ENCODE assay signal across 23 mouse cellular contexts in genomic region chr4:69594022-69594421, GRCm38 (mm10).
DNase-seq lines count a peak whose midpoint lies in the region; ATAC-seq lines count a peak whose summit lies in the region.
"Had no signal": no experiment of that assay in that cellular context is flagged by ENCODE, and none has a peak within 500 bp of the region (broad histone marks: within the 10 kb centered on the region; RNA-seq: fewer than 3 reads in every experiment).

No protein-coding gene starts in this region.

- peak; percentile 59; the same call in 1 of the 2 replicates for ATAC-seq in forebrain, embryonic 14.5 days
- 0 out of 2 replicates have a peak, but pooled peaks have one; percentile 36 for ATAC-seq in neural tube, embryonic 11.5 days (ENCODE audit: insufficient read depth, low FRiP score, low TSS enrichment)
- ATAC-seq in neural tube, embryonic 15.5 days (ENCODE audit: low FRiP score) = no peak; the same call in 1 of the 2 replicates
- ATAC-seq in midbrain, embryonic 13.5 days = peak; percentile 79
- ATAC-seq: Patski had no signal

- no peak overlapping the region for H3K4me2 ChIP-seq in forebrain, embryonic 14.5 days (ENCODE audit: low read length)
- H3K4me2 ChIP-seq in neural tube, embryonic 11.5 days (ENCODE audit: low read depth) = no peak overlapping the region
- no peak overlapping the region for H3K4me2 ChIP-seq in neural tube, embryonic 15.5 days
- H3K4me2 ChIP-seq in midbrain, embryonic 13.5 days (replicated peaks) = no peak overlapping the region
- H3K4me2 ChIP-seq: kidney, embryonic 15.5 days; liver, embryonic 15.5 days; lung, embryonic 15.5 days; stomach, embryonic 15.5 days had no signal

- no peaks in the 10 kb centered on the region for H3K9me3 ChIP-seq in forebrain, embryonic 14.5 days (replicated peaks; ENCODE audit: control insufficient read depth, low read length)
- H3K9me3 ChIP-seq in forebrain, embryonic 10.5 days = no peaks in the 10 kb centered on the region
- H3K9me3 ChIP-seq in neural tube, embryonic 11.5 days (ENCODE audit: control insufficient read depth, low read length) = no peaks in the 10 kb centered on the region
- no peaks in the 10 kb centered on the region for H3K9me3 ChIP-seq in neural tube, embryonic 15.5 days (replicated peaks)
- H3K9me3 ChIP-seq in midbrain, embryonic 13.5 days = no peaks in the 10 kb centered on the region
- H3K9me3 ChIP-seq: kidney, embryonic 15.5 days; liver, embryonic 15.5 days; lung, embryonic 15.5 days; stomach, embryonic 15.5 days had no signal

- H3K9ac ChIP-seq in forebrain, embryonic 14.5 days (ENCODE audit: low read length) = no peak overlapping the region
- no peak overlapping the region for H3K9ac ChIP-seq in neural tube, embryonic 11.5 days (ENCODE audit: low read length)
- H3K9ac ChIP-seq in neural tube, embryonic 15.5 days (replicated peaks) = no peak overlapping the region
- H3K9ac ChIP-seq in midbrain, embryonic 13.5 days (replicated peaks) = no peak overlapping the region
- H3K9ac ChIP-seq: kidney, embryonic 15.5 days; liver, embryonic 15.5 days; lung, embryonic 15.5 days; stomach, embryonic 15.5 days had no signal

- no peaks in the 10 kb centered on the region; the same call in 1 of the 2 replicates for H3K4me1 ChIP-seq in forebrain, embryonic 14.5 days (ENCODE audit: control insufficient read depth, insufficient read depth, low read length)
- H3K4me1 ChIP-seq in forebrain, embryonic 10.5 days = peaks cover 24% of the 10 kb centered on the region
- H3K4me1 ChIP-seq in neural tube, embryonic 11.5 days (ENCODE audit: control insufficient read depth, insufficient read depth, low read length) = no peaks in the 10 kb centered on the region
- no peaks in the 10 kb centered on the region for H3K4me1 ChIP-seq in neural tube, embryonic 15.5 days
- H3K4me1 ChIP-seq in midbrain, embryonic 13.5 days (replicated peaks) = peaks cover 13% of the 10 kb centered on the region; the same call in 1 of the 2 replicates
- H3K4me1 ChIP-seq: kidney, embryonic 15.5 days; liver, embryonic 15.5 days; lung, embryonic 15.5 days; stomach, embryonic 15.5 days had no signal

- no peak overlapping the region for H3K4me3 ChIP-seq in forebrain, embryonic 14.5 days (ENCODE audit: low read depth, low read length)
- H3K4me3 ChIP-seq in forebrain, embryonic 10.5 days = no peak overlapping the region
- H3K4me3 ChIP-seq in neural tube, embryonic 11.5 days (ENCODE audit: low read depth, low read length) = no peak overlapping the region
- H3K4me3 ChIP-seq in neural tube, embryonic 15.5 days (replicated peaks) = no peak overlapping the region
- H3K4me3 ChIP-seq in midbrain, embryonic 13.5 days (replicated peaks) = no peak overlapping the region
- H3K4me3 ChIP-seq: kidney, embryonic 15.5 days; liver, embryonic 15.5 days; lung, embryonic 15.5 days; stomach, embryonic 15.5 days had no signal

- no peak overlapping the region for H3K27ac ChIP-seq in forebrain, embryonic 14.5 days (ENCODE audit: low read depth, low read length)
- no peak overlapping the region for H3K27ac ChIP-seq in forebrain, embryonic 10.5 days
- no peak overlapping the region for H3K27ac ChIP-seq in neural tube, embryonic 11.5 days (ENCODE audit: low read depth, low read length)
- H3K27ac ChIP-seq in neural tube, embryonic 15.5 days (replicated peaks) = no peak overlapping the region
- no peak overlapping the region for H3K27ac ChIP-seq in midbrain, embryonic 13.5 days
- H3K27ac ChIP-seq: kidney, embryonic 15.5 days; liver, embryonic 15.5 days; lung, embryonic 15.5 days; macrophage; stomach, embryonic 15.5 days had no signal

- intact Hi-C loops in left cerebral cortex, postnatal 14 days (cut with DNase I) = no loop called here

- H3K36me3 ChIP-seq in forebrain, embryonic 14.5 days (ENCODE audit: control insufficient read depth, insufficient read depth, low read length) = no peaks in the 10 kb centered on the region
- H3K36me3 ChIP-seq in forebrain, embryonic 10.5 days (replicated peaks) = no peaks in the 10 kb centered on the region
- H3K36me3 ChIP-seq in neural tube, embryonic 11.5 days (ENCODE audit: control insufficient read depth, insufficient read depth, low read length) = no peaks in the 10 kb centered on the region
- H3K36me3 ChIP-seq in neural tube, embryonic 15.5 days = no peaks in the 10 kb centered on the region
- H3K36me3 ChIP-seq in midbrain, embryonic 13.5 days = no peaks in the 10 kb centered on the region
- H3K36me3 ChIP-seq: kidney, embryonic 15.5 days; liver, embryonic 15.5 days; lung, embryonic 15.5 days; stomach, embryonic 15.5 days had no signal

- no peaks in the 10 kb centered on the region for H3K27me3 ChIP-seq in forebrain, embryonic 14.5 days (replicated peaks; ENCODE audit: control insufficient read depth, insufficient read depth, low read length)
- no peaks in the 10 kb centered on the region for H3K27me3 ChIP-seq in forebrain, embryonic 10.5 days (ENCODE audit: poor library complexity, severe bottlenecking)
- H3K27me3 ChIP-seq in neural tube, embryonic 11.5 days (ENCODE audit: control insufficient read depth, insufficient read depth, low read length) = no peaks in the 10 kb centered on the region
- no peaks in the 10 kb centered on the region for H3K27me3 ChIP-seq in neural tube, embryonic 15.5 days (replicated peaks)
- no peaks in the 10 kb centered on the region for H3K27me3 ChIP-seq in midbrain, embryonic 13.5 days
- H3K27me3 ChIP-seq: kidney, embryonic 15.5 days; liver, embryonic 15.5 days; lung, embryonic 15.5 days; Patski; stomach, embryonic 15.5 days had no signal

- 16% methylated on average over 2 of the region's 2 CpGs for WGBS in forebrain, embryonic 14.5 days
- 9% methylated on average over 2 of the region's 2 CpGs for WGBS in forebrain, embryonic 10.5 days
- WGBS in neural tube, embryonic 11.5 days = 50% methylated on average over 2 of the region's 2 CpGs
- WGBS in neural tube, embryonic 15.5 days = 25% methylated on average over 2 of the region's 2 CpGs
- WGBS in midbrain, embryonic 13.5 days = 24% methylated on average over 2 of the region's 2 CpGs

- peak; percentile 23 for DNase-seq in forebrain, embryonic 14.5 days (ENCODE audit: low spot score)
- DNase-seq in forebrain, embryonic 10.5 days (ENCODE audit: extremely low spot score, low spot score) = no peak
- DNase-seq in neural tube, embryonic 11.5 days (ENCODE audit: low spot score) = no peak
- DNase-seq in lung, postnatal 4 days = no peak
- no peak for DNase-seq in left cerebral cortex, postnatal 14 days (ENCODE audit: low spot score in 2 of 2)
- DNase-seq: adrenal gland, postnatal 36 days; cerebellum, adult 18-20 months; cerebellum, postnatal 14 days; gastrocnemius, postnatal 36 days; kidney, adult 11 months; kidney, postnatal 4 days; layer of hippocampus, adult 9-11 months; right cerebral cortex, adult 18-20 months; right cerebral cortex, postnatal 4 days; thymus, postnatal 25 days had no signal
